Mouse (Mus musculus): ENCODE measurements at regions not wholly inside any gene's neighbourhood (a gene's known extent, or its start where the extent isn't known, plus 50 kb on each side); places are given as distances from the start of the nearest gene placed in this dataset.

DNA sequence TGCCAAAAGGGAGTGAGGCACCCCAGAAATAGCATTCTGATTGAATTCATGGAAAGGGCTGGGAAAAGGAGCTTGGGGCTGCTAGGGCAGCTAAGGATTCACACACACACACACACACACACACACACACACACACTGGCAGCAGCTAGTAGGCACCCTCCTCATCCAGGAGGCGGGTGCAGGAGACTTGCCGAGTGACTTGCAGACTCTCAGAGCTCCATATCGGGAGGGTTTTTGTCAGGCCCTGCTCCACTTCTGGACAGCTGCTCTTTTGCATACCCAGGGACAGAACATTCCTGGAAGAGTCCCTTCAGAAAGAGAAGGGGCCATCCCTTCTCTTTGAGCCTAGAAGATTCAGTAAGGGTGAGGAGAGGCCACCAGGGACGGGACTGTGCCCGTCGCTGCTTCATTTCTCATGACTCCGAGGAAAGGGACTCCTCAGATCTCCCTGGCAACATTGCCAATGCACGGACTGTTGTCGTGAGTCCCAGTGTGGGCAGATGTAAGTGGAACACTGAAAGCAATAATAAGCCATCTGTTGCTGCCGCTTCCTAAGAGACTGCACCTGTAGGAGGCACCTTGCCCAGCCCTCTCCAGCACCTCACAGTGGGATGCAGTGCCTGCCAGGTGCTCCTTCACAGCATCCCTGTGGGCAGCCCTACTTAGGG is 130.9 kb upstream of the Ctnnb1 start:
- TF ChIP-seq EP300 (IDR thresholded peaks at IDR 0.05; ENCODE audit: low read depth) (no peak), CTCF (IDR thresholded peaks at IDR 0.05; ENCODE audit: low read depth) (no peak)

All from liver, postnatal 0 days (tissue).